8 mouse cellular contexts compared by ENCODE assay signal in the genomic region with DNA sequence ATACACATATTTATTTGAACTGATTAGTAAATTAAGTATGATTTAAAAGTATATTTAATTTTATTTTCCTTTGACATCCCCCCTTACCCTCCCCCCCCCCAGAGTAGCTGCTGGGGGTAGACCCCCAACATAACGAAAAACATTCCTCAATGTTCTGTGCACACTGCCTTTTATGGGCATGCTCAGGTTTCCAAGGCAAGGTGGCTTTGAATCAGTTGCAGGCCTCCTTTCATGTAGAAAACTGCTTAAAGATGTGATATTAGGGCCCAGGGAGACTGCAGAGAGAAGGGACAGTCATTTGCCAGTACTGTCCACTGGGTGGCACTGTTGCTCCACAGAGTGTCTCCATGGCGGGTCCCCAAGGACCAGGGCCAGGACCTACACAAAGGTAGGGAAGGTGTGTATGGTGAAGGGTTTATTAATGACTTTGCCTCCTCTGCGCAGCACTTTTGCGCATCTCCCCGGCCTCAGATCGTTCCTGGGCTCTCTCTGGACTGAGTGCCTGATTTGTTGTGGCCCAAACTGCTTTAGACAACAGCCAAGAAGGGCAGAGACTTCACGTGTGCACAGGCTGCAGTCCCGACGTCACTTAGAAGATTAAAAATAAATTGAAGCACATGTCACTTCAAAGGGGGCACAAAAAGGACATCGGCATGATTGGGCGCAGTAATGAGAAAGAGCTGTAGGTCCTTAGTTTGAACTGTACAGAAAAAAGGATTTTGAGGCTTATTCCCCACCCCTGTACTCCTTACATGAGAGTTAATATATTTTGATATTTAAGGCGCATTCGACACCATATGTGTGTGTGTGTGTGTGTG.
A peak's percentile ranks its signal among the peaks of the same experiment; 100 is the strongest.
DNase-seq lines count a peak whose midpoint lies in the region; ATAC-seq and TF ChIP-seq lines count a peak whose summit lies in the region.

No protein-coding gene starts in this region.

- H3K27ac ChIP-seq in heart, embryonic 11.5 days (ENCODE audit: low read depth, low read length): no peak overlapping the region
- H3K27ac ChIP-seq in kidney, adult 2 months (ENCODE audit: insufficient read depth, low read depth, low read length): no peak overlapping the region
- peak overlapping the region; percentile 82 for H3K27ac ChIP-seq in limb, embryonic 11.5 days (replicated peaks; ENCODE audit: low read depth, low read length)

- TF ChIP-seq POLR2A in kidney, adult 2 months (IDR thresholded peaks at IDR 0.05; ENCODE audit: low read depth, low read length): no peak

- WGBS in heart, embryonic 11.5 days (ENCODE audit: insufficient replicate concordance): 49% methylated on average over 13 of the region's 13 CpGs
- 30% methylated on average over 13 of the region's 13 CpGs for WGBS in kidney, adult 2 months
- 17% methylated on average over 13 of the region's 13 CpGs for whole genome bisulfite sequencing in limb, embryonic 11.5 days

- no peak overlapping the region; the same call in 1 of the 2 replicates for H3K4me2 ChIP-seq in heart, embryonic 11.5 days
- H3K4me2 ChIP-seq in limb, embryonic 11.5 days (ENCODE audit: low read depth, severe bottlenecking): peak overlapping the region; percentile 22; the same call in 1 of the 2 replicates

- H3K36me3 ChIP-seq in heart, embryonic 11.5 days (ENCODE audit: control insufficient read depth, insufficient read depth, low read length): no peaks in the 10 kb centered on the region
- no peaks in the 10 kb centered on the region for H3K36me3 ChIP-seq in kidney, adult 2 months (ENCODE audit: control insufficient read depth, insufficient read depth, low read length)
- H3K36me3 ChIP-seq in limb, embryonic 11.5 days (ENCODE audit: control insufficient read depth, insufficient read depth, low read length): no peaks in the 10 kb centered on the region

- no peaks in the 10 kb centered on the region for H3K27me3 ChIP-seq in heart, embryonic 11.5 days (ENCODE audit: control insufficient read depth, insufficient read depth, low read length)
- H3K27me3 ChIP-seq in kidney, adult 2 months (replicated peaks; ENCODE audit: control insufficient read depth, insufficient read depth, low read length): no peaks in the 10 kb centered on the region
- H3K27me3 ChIP-seq in limb, embryonic 11.5 days (ENCODE audit: control insufficient read depth, insufficient read depth, low read length): no peaks in the 10 kb centered on the region

- peak; percentile 95 for TF ChIP-seq CTCF in kidney, adult 2 months (conservative IDR thresholded peaks at IDR 0.05; ENCODE audit: insufficient read depth, insufficient read length, low read depth, low read length)

- peaks cover 7% of the 10 kb centered on the region for H3K4me1 ChIP-seq in heart, embryonic 11.5 days (ENCODE audit: control insufficient read depth, insufficient read depth, low read length)
- H3K4me1 ChIP-seq in kidney, adult 2 months (ENCODE audit: control insufficient read depth, insufficient read depth, low read length): no peaks in the 10 kb centered on the region
- H3K4me1 ChIP-seq in limb, embryonic 11.5 days (ENCODE audit: control insufficient read depth, insufficient read depth, low read length): peaks cover 13% of the 10 kb centered on the region; the same call in 1 of the 2 replicates

- H3K9me3 ChIP-seq in heart, embryonic 11.5 days (replicated peaks; ENCODE audit: control insufficient read depth, low read length): no peaks in the 10 kb centered on the region
- H3K9me3 ChIP-seq in limb, embryonic 11.5 days (ENCODE audit: control insufficient read depth, low read length): no peaks in the 10 kb centered on the region

- no peak; the same call in 1 of the 2 replicates for ATAC-seq in heart, embryonic 11.5 days (replicated peaks; ENCODE audit: insufficient number of reproducible peaks, low FRiP score, low TSS enrichment)
- ATAC-seq in limb, embryonic 11.5 days (ENCODE audit: insufficient number of reproducible peaks, low FRiP score, low TSS enrichment, low read depth): peak; percentile 69

- no peak overlapping the region for H3K4me3 ChIP-seq in heart, embryonic 11.5 days (ENCODE audit: low read depth, low read length)
- H3K4me3 ChIP-seq in kidney, adult 2 months (ENCODE audit: insufficient read depth, low read depth, low read length): no peak overlapping the region
- no peak overlapping the region for H3K4me3 ChIP-seq in limb, embryonic 11.5 days (ENCODE audit: low read depth, low read length)

- peak; percentile 46 to 85 for DNase-seq in heart, adult 18-20 months
- DNase-seq in embryo, embryonic 11 days: peak; percentile 91
- DNase-seq in gastrocnemius, postnatal 25 days: peak; percentile 27
- peak; percentile 74 for DNase-seq in kidney, adult 2 months
- DNase-seq in limb, embryonic 11.5 days (ENCODE audit: low spot score): peak; percentile 98
- peak; percentile 49 for DNase-seq in naive thymus-derived CD4-positive, alpha-beta T cell, adult 2 months (ENCODE audit: low read depth)
- DNase-seq in spleen, postnatal 4 days (ENCODE audit: low spot score in 2 of 2): peak; percentile 57 to 84

- no peak overlapping the region for H3K9ac ChIP-seq in heart, embryonic 11.5 days (ENCODE audit: low read depth, low read length)
- H3K9ac ChIP-seq in limb, embryonic 11.5 days (ENCODE audit: low read length): no peak overlapping the region

Comparison
In these comparisons a context has a peak if more than half of its experiments do, and no peak if none do; other contexts are left out.
1. DNase-seq: peak in every context shown above with its lines; median percentile 98 in limb, embryonic 11.5 days; 91 in embryo, embryonic 11 days; 74 in kidney, adult 2 months; 70 in spleen, postnatal 4 days; 66 in heart, adult 18-20 months; 49 in naive thymus-derived CD4-positive, alpha-beta T cell, adult 2 months; 27 in gastrocnemius, postnatal 25 days.